Mouse (Mus musculus) CH12.LX (cell line): ENCODE measurements around the gene Ly6g6c.

ENCODE experiments used
- CTCF ChIP-seq, 2 experiments: IDR thresholded peaks in 1 of 2; conservative IDR thresholded peaks in 1 of 2; 2 replicates each; pipeline ENCODE4 v1.5.1; 2011 to 2012; ENCODE audit warnings: low read depth in 2 of 2, low read length in 2 of 2, improper control_type of control experiment in 1 of 2, inconsistent platforms in 1 of 2, mild to moderate bottlenecking in 1 of 2, moderate library complexity in 1 of 2
- MAX ChIP-seq: IDR thresholded peaks from 2 replicates; pipeline ENCODE4 v1.6.1; 2011; ENCODE audit warnings: low read length, improper control_type of control experiment

- no peak for TF ChIP-seq CTCF (conservative IDR thresholded peaks at IDR 0.05 in 1 of 2, IDR thresholded peaks at IDR 0.05 in 1 of 2; ENCODE audit: low read depth in 2 of 2, low read length in 2 of 2)
- TF ChIP-seq MAX = no peak
Observed at GRCm38 (mm10) chr17:35028315-35028714, 36.9 kb upstream of the Ly6g6c start.
